9 mouse cellular contexts compared by ENCODE assay signal in genomic region chr9:120111156-120111945, GRCm38 (mm10). TPM values are rescaled to one million over a fixed set of nuclear protein-coding genes. Genes with fewer than 3 reads are reported as not detected.
DNase-seq lines count a peak whose midpoint lies in the region; ATAC-seq and TF ChIP-seq lines count a peak whose summit lies in the region.
"Had no signal": no experiment of that assay in that cellular context is flagged by ENCODE, and none has a peak within 500 bp of the region (broad histone marks: within the 10 kb centered on the region; RNA-seq: fewer than 3 reads in every experiment).

No protein-coding gene starts in this region.

- 73% methylated on average over 15 of the region's 15 CpGs for WGBS in kidney, adult 2 months
- WGBS in hindbrain, embryonic 14.5 days: 81% methylated on average over 15 of the region's 15 CpGs
- 81% methylated on average over 15 of the region's 15 CpGs for WGBS in midbrain, embryonic 13.5 days

- H3K27ac ChIP-seq in kidney, adult 2 months (ENCODE audit: insufficient read depth, low read depth, low read length): peak overlapping the region; percentile 98
- H3K27ac ChIP-seq in bone marrow macrophage, adult 2 months (ENCODE audit: insufficient read depth, low read depth, low read length): peak overlapping the region; percentile 15; the same call in 1 of the 2 replicates
- peak overlapping the region; percentile 94 for H3K27ac ChIP-seq in hindbrain, embryonic 14.5 days
- peak overlapping the region; percentile 94; the same call in 1 of the 2 replicates for H3K27ac ChIP-seq in midbrain, embryonic 13.5 days

- H3K9ac ChIP-seq in hindbrain, embryonic 14.5 days: peak overlapping the region; percentile 92
- H3K9ac ChIP-seq in midbrain, embryonic 13.5 days (replicated peaks): no peak overlapping the region; the same call in 1 of the 2 replicates

- no peaks in the 10 kb centered on the region for H3K9me3 ChIP-seq in hindbrain, embryonic 14.5 days (ENCODE audit: control insufficient read depth, low read length)
- H3K9me3 ChIP-seq in midbrain, embryonic 13.5 days: no peaks in the 10 kb centered on the region

- ATAC-seq in hindbrain, embryonic 14.5 days (ENCODE audit: low FRiP score): no peak
- ATAC-seq in midbrain, embryonic 13.5 days: no peak
- no peak for ATAC-seq in CD4-positive, CD25-positive, alpha-beta regulatory T cell, adult 4 months

- H3K36me3 ChIP-seq in kidney, adult 2 months (ENCODE audit: control insufficient read depth, insufficient read depth, low read length): no peaks in the 10 kb centered on the region
- H3K36me3 ChIP-seq in hindbrain, embryonic 14.5 days (replicated peaks; ENCODE audit: control insufficient read depth, insufficient read depth): peaks cover 2% of the 10 kb centered on the region; the same call in 1 of the 2 replicates
- 0 out of 2 replicates have a peak, but pooled peaks cover under 1% of the 10 kb centered on the region for H3K36me3 ChIP-seq in midbrain, embryonic 13.5 days

- no peak for TF ChIP-seq POLR2A in kidney, adult 2 months (IDR thresholded peaks at IDR 0.05; ENCODE audit: low read depth, low read length)
- no peak for TF ChIP-seq POLR2A in bone marrow macrophage, adult 2 months (IDR thresholded peaks at IDR 0.05; ENCODE audit: borderline replicate concordance, low read depth, low read length)

- DNase-seq in kidney, adult 2 months: no peak
- no peak for DNase-seq in kidney, adult 8-10 months
- DNase-seq in hindbrain, embryonic 14.5 days (ENCODE audit: low spot score): no peak
- DNase-seq in right cerebral cortex, postnatal 14 days: no peak
- no peak for DNase-seq in Muller cell, postnatal 12 days (ENCODE audit: inconsistent ontology term)

- H3K4me1 ChIP-seq in kidney, adult 2 months (ENCODE audit: control insufficient read depth, insufficient read depth, low read length): peaks cover 7% of the 10 kb centered on the region; the same call in 1 of the 2 replicates
- peaks cover 14% of the 10 kb centered on the region for H3K4me1 ChIP-seq in bone marrow macrophage, adult 2 months (ENCODE audit: control insufficient read depth, insufficient read depth, low read length)
- H3K4me1 ChIP-seq in hindbrain, embryonic 14.5 days (replicated peaks; ENCODE audit: control insufficient read depth, insufficient read depth, low read length): peaks cover 7% of the 10 kb centered on the region; the same call in 1 of the 2 replicates
- H3K4me1 ChIP-seq in midbrain, embryonic 13.5 days (replicated peaks): peaks cover 9% of the 10 kb centered on the region

- peak overlapping the region; percentile 97 for H3K4me3 ChIP-seq in kidney, adult 2 months (ENCODE audit: insufficient read depth, low read depth, low read length)
- peak overlapping the region; percentile 100 for H3K4me3 ChIP-seq in bone marrow macrophage, adult 2 months (ENCODE audit: insufficient read depth, low read length)
- peak overlapping the region; percentile 83 for H3K4me3 ChIP-seq in hindbrain, embryonic 14.5 days (replicated peaks; ENCODE audit: low read length)
- H3K4me3 ChIP-seq in midbrain, embryonic 13.5 days (replicated peaks): peak overlapping the region; percentile 83

- H3K4me2 ChIP-seq in hindbrain, embryonic 14.5 days (replicated peaks): peak overlapping the region; percentile 70
- peak overlapping the region; percentile 68 for H3K4me2 ChIP-seq in midbrain, embryonic 13.5 days (replicated peaks)

- no peak for TF ChIP-seq CTCF in kidney, adult 2 months (conservative IDR thresholded peaks at IDR 0.05; ENCODE audit: insufficient read depth, insufficient read length, low read depth, low read length)
- no peak for TF ChIP-seq CTCF in bone marrow macrophage, adult 2 months (IDR thresholded peaks at IDR 0.05; ENCODE audit: low read depth, low read length)

- H3K27me3 ChIP-seq in kidney, adult 2 months (replicated peaks; ENCODE audit: control insufficient read depth, insufficient read depth, low read length): no peaks in the 10 kb centered on the region
- no peaks in the 10 kb centered on the region for H3K27me3 ChIP-seq in hindbrain, embryonic 14.5 days (ENCODE audit: control insufficient read depth, insufficient read depth, low read length)
- no peaks in the 10 kb centered on the region for H3K27me3 ChIP-seq in midbrain, embryonic 13.5 days
- H3K27me3 ChIP-seq: Patski had no signal

RNA-seq across cellular contexts. Expression of gene Slc25a38, which starts 1.2 kb away (rescaled TPM):
- 49.6 and 52.0 TPM in 2 replicates for polyA plus RNA-seq in kidney, adult 2 months (2012; rRNA removed)
- polyA plus RNA-seq in bone marrow macrophage, adult 2 months (2012; ENCODE audit: insufficient read depth, insufficient read length, missing spikeins): 18.5 and 18.7 TPM in 2 replicates
- 38.3 and 43.0 TPM in 2 replicates for polyA plus RNA-seq in hindbrain, embryonic 14.5 days (2014; fragmentation: Nextera tagmentation; extraction: Ambion mirVana)
- polyA plus RNA-seq in midbrain, embryonic 13.5 days (2015; fragmentation: Nextera tagmentation; extraction: Ambion mirVana): 37.2 and 39.2 TPM in 2 replicates
- polyA plus RNA-seq in CD4-positive, CD25-positive, alpha-beta regulatory T cell, adult 4 months (2017; shearing (Covaris generic)): 10 to 100 TPM; 21.0 to 24.3 TPM

RNA-seq across cellular contexts. Expression of gene Rpsa, which starts 16.1 kb away (rescaled TPM):
- 1,195 and 1,310 TPM in 2 replicates for polyA plus RNA-seq in kidney, adult 2 months (2012; rRNA removed)
- 1,167 and 1,228 TPM in 2 replicates for polyA plus RNA-seq in bone marrow macrophage, adult 2 months (2012; ENCODE audit: insufficient read depth, insufficient read length, missing spikeins)
- polyA plus RNA-seq in hindbrain, embryonic 14.5 days (2014; fragmentation: Nextera tagmentation; extraction: Ambion mirVana): 1,110 and 1,180 TPM in 2 replicates
- polyA plus RNA-seq in midbrain, embryonic 13.5 days (2015; fragmentation: Nextera tagmentation; extraction: Ambion mirVana): 935 and 992 TPM in 2 replicates
- polyA plus RNA-seq in CD4-positive, CD25-positive, alpha-beta regulatory T cell, adult 4 months (2017; shearing (Covaris generic)): 1,000 to 10,000 TPM; 3,019 to 3,169 TPM

RNA-seq across cellular contexts. Expression of gene Ccr8, which starts 19.4 kb away (rescaled TPM):
- 0.10 and 0.33 TPM in 2 replicates for polyA plus RNA-seq in kidney, adult 2 months (2012; rRNA removed)
- not detected in 2 replicates for polyA plus RNA-seq in bone marrow macrophage, adult 2 months (2012; ENCODE audit: insufficient read depth, insufficient read length, missing spikeins)
- polyA plus RNA-seq in hindbrain, embryonic 14.5 days (2014; fragmentation: Nextera tagmentation; extraction: Ambion mirVana): not detected in 2 replicates
- not detected in 2 replicates for polyA plus RNA-seq in midbrain, embryonic 13.5 days (2015; fragmentation: Nextera tagmentation; extraction: Ambion mirVana)
- 100 to 1,000 TPM in 1 of 2 experiments, 10 to 100 TPM in 1; 71.1 to 116 TPM for polyA plus RNA-seq in CD4-positive, CD25-positive, alpha-beta regulatory T cell, adult 4 months (2017; shearing (Covaris generic))
- polyA plus RNA-seq: Patski had no signal

RNA-seq across cellular contexts. Expression of gene Mobp, which starts 38.2 kb away (rescaled TPM):
- not detected in 2 replicates for polyA plus RNA-seq in kidney, adult 2 months (2012; rRNA removed)
- not detected in 2 replicates for polyA plus RNA-seq in bone marrow macrophage, adult 2 months (2012; ENCODE audit: insufficient read depth, insufficient read length, missing spikeins)
- 0.08 and 0.15 TPM in 2 replicates for polyA plus RNA-seq in hindbrain, embryonic 14.5 days (2014; fragmentation: Nextera tagmentation; extraction: Ambion mirVana)
- 0.07 and 0.54 TPM in 2 replicates for polyA plus RNA-seq in midbrain, embryonic 13.5 days (2015; fragmentation: Nextera tagmentation; extraction: Ambion mirVana)
- under 1 TPM in 1 of 2 experiments, not detected in 1; 0.12 TPM for polyA plus RNA-seq in CD4-positive, CD25-positive, alpha-beta regulatory T cell, adult 4 months (2017; shearing (Covaris generic))
- polyA plus RNA-seq: Patski had no signal

RNA-seq across cellular contexts. Expression of gene Cx3cr1, which starts 41.7 kb away (rescaled TPM):
- 5.5 and 6.1 TPM in 2 replicates for polyA plus RNA-seq in kidney, adult 2 months (2012; rRNA removed)
- polyA plus RNA-seq in bone marrow macrophage, adult 2 months (2012; ENCODE audit: insufficient read depth, insufficient read length, missing spikeins): 59.9 and 65.4 TPM in 2 replicates
- 6.5 and 9.0 TPM in 2 replicates for polyA plus RNA-seq in hindbrain, embryonic 14.5 days (2014; fragmentation: Nextera tagmentation; extraction: Ambion mirVana)
- 6.1 and 6.6 TPM in 2 replicates for polyA plus RNA-seq in midbrain, embryonic 13.5 days (2015; fragmentation: Nextera tagmentation; extraction: Ambion mirVana)
- polyA plus RNA-seq in CD4-positive, CD25-positive, alpha-beta regulatory T cell, adult 4 months (2017; shearing (Covaris generic)): under 1 TPM in 1 of 2 experiments, not detected in 1; 0.15 TPM
- polyA plus RNA-seq: Patski had no signal

Comparison
In these comparisons a context has a peak if more than half of its experiments do, and no peak if none do; other contexts are left out.
1. H3K27ac ChIP-seq: peak in every context shown above with its lines; median percentile 98 in kidney, adult 2 months; 94 in hindbrain, embryonic 14.5 days; 94 in midbrain, embryonic 13.5 days; 15 in bone marrow macrophage, adult 2 months.
2. RNA of gene Ccr8, which starts 19.4 kb away (polyA plus RNA-seq): 71.1 to 116 TPM in CD4-positive, CD25-positive, alpha-beta regulatory T cell, adult 4 months; 0.10 to 0.33 TPM in kidney, adult 2 months, not detected in bone marrow macrophage, adult 2 months, not detected in hindbrain, embryonic 14.5 days and not detected in midbrain, embryonic 13.5 days; every median in the first group is over 10 times any median in the second.
3. Peak in every context shown above with its lines, with median percentiles within 50 percentile points of each other: H3K4me3 ChIP-seq.